Mouse (Mus musculus): Measurements from ENCODE around the gene Abhd4. TPM values are rescaled to one million over a fixed set of nuclear protein-coding genes. Genes with fewer than 3 reads are reported as not detected.

Abhd4 gene
- polyA plus RNA-seq, 1 experiment from 2014 or later, result 81.2 TPM

DNA sequence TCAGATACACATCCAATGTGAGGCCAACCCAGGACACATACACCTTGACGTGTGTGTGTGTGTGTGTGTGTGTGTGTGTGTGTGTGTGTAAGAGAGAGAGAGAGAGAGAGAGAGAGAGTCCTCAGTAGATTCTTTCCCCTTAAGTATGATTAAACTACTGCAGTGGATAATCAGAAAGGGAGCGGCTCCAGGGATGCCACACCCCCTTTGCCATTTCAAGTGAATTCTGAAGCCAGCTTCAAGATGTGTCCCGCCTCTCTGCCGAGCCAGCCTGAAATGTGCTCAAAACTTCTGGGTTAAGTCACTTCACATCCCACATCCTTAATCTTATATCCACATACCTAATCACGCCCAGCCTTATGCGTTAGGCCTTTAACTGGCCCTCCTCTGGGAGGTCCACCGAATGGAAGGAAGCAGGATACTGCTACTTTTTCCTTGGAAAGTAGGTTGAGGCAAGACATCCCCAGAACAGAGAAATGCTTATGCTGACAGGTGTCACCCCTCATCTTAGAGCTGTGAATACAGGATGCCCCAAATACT, 4.2 kb downstream of the Abhd4 start:
- Histone ChIP-seq H3K4me1 (ENCODE audit: insufficient read depth, low read depth, low read length) (peaks cover 15% of the 10 kb centered on the region; the same call in 1 of the 2 replicates), H3K9ac (replicated peaks; ENCODE audit: low read depth) (no peak overlapping the region), H3K4me2 (replicated peaks; ENCODE audit: low read depth, low read length) (peak overlapping the region; percentile 86; the same call in 1 of the 2 replicates), H3K27me3 (replicated peaks; ENCODE audit: insufficient read depth, low read length) (no peaks in the 10 kb centered on the region), H3K9me3 (ENCODE audit: low read length) (no peaks in the 10 kb centered on the region), H3K4me3 (ENCODE audit: low read depth, low read length) (no peak overlapping the region), H3K36me3 (ENCODE audit: insufficient read depth, low read length) (0 out of 2 replicates have a peak, but pooled peaks cover 4% of the 10 kb centered on the region), H3K27ac (ENCODE audit: low read length) (0 out of 2 replicates have a peak overlapping the region, but pooled peaks have one; percentile 81)
- ATAC-seq (no peak), DNase-seq (ENCODE audit: low spot score) (peak; percentile 35)
- TF ChIP-seq EP300 (IDR thresholded peaks at IDR 0.05) (no peak), CTCF (IDR thresholded peaks at IDR 0.05) (no peak)
- WGBS, result 37% methylated on average over 7 of the region's 7 CpGs

DNA sequence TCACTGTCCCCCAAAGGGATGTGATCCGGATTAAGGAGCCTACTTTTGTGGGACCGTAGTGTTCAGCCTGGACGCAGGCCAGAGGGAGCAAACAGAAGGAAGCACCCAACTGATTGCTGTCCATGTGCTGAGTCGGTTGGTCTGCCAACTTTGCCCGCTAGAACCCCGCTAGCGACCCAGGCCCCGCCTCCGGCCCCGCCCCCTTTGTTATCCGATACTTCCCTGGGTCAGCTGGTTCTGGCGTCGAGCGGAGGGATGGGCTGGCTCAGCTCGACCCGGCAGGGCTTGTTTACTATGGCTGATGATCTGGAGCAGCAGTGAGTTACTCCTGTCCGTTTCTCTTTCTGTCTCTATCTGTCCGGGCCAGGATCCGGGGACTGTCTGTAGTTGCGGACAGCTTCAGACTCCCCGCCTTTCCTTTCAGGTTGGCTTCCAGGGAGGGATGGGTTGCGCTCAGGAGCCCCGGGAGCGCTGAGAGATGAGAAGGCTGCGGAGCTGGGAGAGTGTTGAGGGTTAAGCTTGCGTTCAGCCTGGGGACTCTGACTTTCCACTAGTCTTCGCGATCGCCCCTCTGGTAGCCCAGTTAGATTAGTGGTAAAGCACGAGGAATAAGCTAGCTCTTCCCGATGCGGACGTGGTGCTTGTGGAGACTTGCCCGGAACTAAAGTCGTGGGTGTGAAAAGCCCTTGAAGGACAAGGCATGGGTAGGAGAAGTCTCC, 5.2 kb downstream of the Abhd4 start:
- Histone ChIP-seq H3K4me1 (ENCODE audit: insufficient read depth, low read depth, low read length) (peaks cover 15% of the 10 kb centered on the region; the same call in 1 of the 2 replicates), H3K36me3 (ENCODE audit: insufficient read depth, low read length) (peaks cover 11% of the 10 kb centered on the region; the same call in 1 of the 2 replicates), H3K4me2 (replicated peaks; ENCODE audit: low read depth, low read length) (peak overlapping the region; percentile 86), H3K27ac (ENCODE audit: low read length) (peak overlapping the region; percentile 81), H3K9ac (replicated peaks; ENCODE audit: low read depth) (peak overlapping the region; percentile 71), H3K9me3 (ENCODE audit: low read length) (no peaks in the 10 kb centered on the region), H3K27me3 (replicated peaks; ENCODE audit: insufficient read depth, low read length) (no peaks in the 10 kb centered on the region), H3K4me3 (ENCODE audit: low read depth, low read length) (peak overlapping the region; percentile 78)
- DNase-seq (ENCODE audit: low spot score) (peak; percentile 96), ATAC-seq (peak; percentile 97)
- TF ChIP-seq EP300 (IDR thresholded peaks at IDR 0.05) (no peak), CTCF (IDR thresholded peaks at IDR 0.05) (no peak)
- under 1% methylated on average over 35 of the region's 35 CpGs for WGBS

DNA sequence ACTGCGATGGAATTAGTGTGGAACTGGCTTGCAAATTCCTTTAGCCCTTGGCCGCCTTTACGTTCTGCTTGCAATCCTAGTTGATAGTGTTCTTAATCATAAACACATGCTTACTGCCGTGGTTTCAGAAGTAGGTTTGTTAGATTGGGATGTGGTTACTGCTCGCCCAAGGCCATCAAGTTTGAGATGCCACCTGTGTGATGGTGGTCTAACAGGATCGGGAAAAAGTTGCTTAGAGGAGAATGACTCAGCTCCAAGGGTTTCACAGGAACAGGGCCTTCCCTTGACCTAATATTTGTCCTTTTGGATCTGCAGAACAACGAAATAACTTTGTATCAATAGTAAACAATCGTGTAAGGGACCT, 5.7 kb downstream of the Abhd4 start:
- Histone ChIP-seq H3K4me1 (ENCODE audit: insufficient read depth, low read depth, low read length) (peaks cover 15% of the 10 kb centered on the region; the same call in 1 of the 2 replicates), H3K4me2 (replicated peaks; ENCODE audit: low read depth, low read length) (peak overlapping the region; percentile 86), H3K36me3 (ENCODE audit: insufficient read depth, low read length) (peaks cover 11% of the 10 kb centered on the region; the same call in 1 of the 2 replicates), H3K9me3 (ENCODE audit: low read length) (no peaks in the 10 kb centered on the region), H3K9ac (replicated peaks; ENCODE audit: low read depth) (peak overlapping the region; percentile 71), H3K27me3 (replicated peaks; ENCODE audit: insufficient read depth, low read length) (no peaks in the 10 kb centered on the region), H3K27ac (ENCODE audit: low read length) (peak overlapping the region; percentile 81), H3K4me3 (ENCODE audit: low read depth, low read length) (peak overlapping the region; percentile 78)
- TF ChIP-seq EP300 (IDR thresholded peaks at IDR 0.05) (no peak), CTCF (IDR thresholded peaks at IDR 0.05) (no peak)
- 17% methylated on average over 8 of the region's 8 CpGs for whole genome bisulfite sequencing
- ATAC-seq (no peak), DNase-seq (ENCODE audit: low spot score) (no peak)

DNA sequence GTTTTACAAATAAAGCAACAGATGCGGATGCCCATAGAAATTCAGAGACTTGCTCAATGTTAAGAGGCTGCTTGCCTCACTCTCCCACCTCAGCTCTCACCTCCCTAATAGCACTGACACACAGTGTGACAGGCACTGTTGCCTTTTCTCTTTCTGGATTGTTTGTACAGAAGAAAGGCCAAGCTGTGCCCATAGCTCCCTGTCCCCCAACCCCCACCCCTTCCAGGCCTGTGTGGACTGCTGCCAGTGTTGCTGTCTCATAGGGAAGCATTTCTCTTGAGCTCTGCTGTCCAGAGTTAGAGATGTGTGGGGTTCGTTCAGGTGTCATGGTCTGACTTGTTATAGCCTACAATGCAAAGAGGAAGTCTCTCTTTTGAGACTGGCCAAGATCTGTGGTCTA, 6.2 kb downstream of the Abhd4 start:
- peak overlapping the region; percentile 78; the same call in 1 of the 2 replicates for H3K4me3 ChIP-seq (ENCODE audit: low read depth, low read length)
- WGBS, result 56% methylated on average over 2 of the region's 2 CpGs
- peaks cover 15% of the 10 kb centered on the region for H3K36me3 ChIP-seq (ENCODE audit: insufficient read depth, low read length)
- TF ChIP-seq CTCF (IDR thresholded peaks at IDR 0.05), result no peak
- no peak for TF ChIP-seq EP300 (IDR thresholded peaks at IDR 0.05)
- H3K9me3 ChIP-seq (ENCODE audit: low read length), result no peaks in the 10 kb centered on the region
- H3K9ac ChIP-seq (replicated peaks; ENCODE audit: low read depth), result no peak overlapping the region
- peak overlapping the region; percentile 86 for H3K4me2 ChIP-seq (replicated peaks; ENCODE audit: low read depth, low read length)
- no peaks in the 10 kb centered on the region for H3K27me3 ChIP-seq (replicated peaks; ENCODE audit: insufficient read depth, low read length)
- H3K4me1 ChIP-seq (ENCODE audit: insufficient read depth, low read depth, low read length), result peaks cover 15% of the 10 kb centered on the region; the same call in 1 of the 2 replicates
- ATAC-seq (no peak), DNase-seq (ENCODE audit: low spot score) (no peak)
- H3K27ac ChIP-seq (ENCODE audit: low read length), result no peak overlapping the region

DNA sequence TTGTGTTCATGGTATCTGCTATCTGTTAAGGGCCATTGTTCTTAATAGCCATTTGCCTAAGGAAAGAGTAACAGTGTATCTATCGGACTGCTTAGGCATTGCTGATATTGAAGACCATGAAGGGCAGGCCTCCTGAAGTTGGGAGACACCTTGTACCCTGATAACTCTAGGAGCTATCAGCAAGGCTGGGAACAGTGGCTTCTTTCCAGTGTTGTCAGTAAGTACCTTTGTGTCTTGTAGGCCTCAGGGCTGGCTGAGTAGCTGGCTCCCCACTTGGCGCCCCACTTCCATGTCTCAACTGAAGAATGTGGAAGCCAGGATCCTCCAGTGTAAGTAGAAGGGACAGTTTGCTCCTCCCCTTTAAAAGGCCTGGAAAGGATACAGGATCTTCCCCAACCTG, 7.4 kb downstream of the Abhd4 start:
- H3K36me3 ChIP-seq (ENCODE audit: insufficient read depth, low read length), result peaks cover 18% of the 10 kb centered on the region
- DNase-seq (ENCODE audit: low spot score) (no peak), ATAC-seq (no peak)
- H3K4me3 ChIP-seq (ENCODE audit: low read depth, low read length), result no peak overlapping the region
- no peak overlapping the region for H3K4me2 ChIP-seq (replicated peaks; ENCODE audit: low read depth, low read length)
- H3K27ac ChIP-seq (ENCODE audit: low read length), result no peak overlapping the region
- no peaks in the 10 kb centered on the region for H3K9me3 ChIP-seq (ENCODE audit: low read length)
- H3K4me1 ChIP-seq (ENCODE audit: insufficient read depth, low read depth, low read length), result peaks cover 15% of the 10 kb centered on the region; the same call in 1 of the 2 replicates
- 94% methylated on average over 2 of the region's 2 CpGs for WGBS
- H3K9ac ChIP-seq (replicated peaks; ENCODE audit: low read depth), result no peak overlapping the region
- TF ChIP-seq EP300 (IDR thresholded peaks at IDR 0.05) (no peak), CTCF (IDR thresholded peaks at IDR 0.05) (no peak)
- H3K27me3 ChIP-seq (replicated peaks; ENCODE audit: insufficient read depth, low read length), result no peaks in the 10 kb centered on the region

DNA sequence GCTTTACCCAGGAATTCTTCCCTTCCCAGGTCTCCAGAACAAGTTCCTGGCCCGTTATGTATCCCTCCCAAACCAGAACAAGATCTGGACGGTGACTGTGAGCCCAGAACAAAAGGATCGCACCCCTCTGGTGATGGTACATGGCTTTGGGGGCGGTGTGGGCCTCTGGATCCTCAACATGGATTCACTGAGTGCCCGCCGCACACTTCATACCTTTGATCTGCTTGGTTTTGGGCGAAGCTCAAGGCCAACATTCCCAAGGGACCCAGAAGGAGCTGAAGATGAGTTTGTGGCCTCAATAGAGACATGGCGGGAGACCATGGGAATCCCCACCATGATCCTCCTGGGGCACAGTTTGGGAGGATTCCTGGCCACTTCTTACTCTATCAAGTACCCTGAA, 8.6 kb downstream of the Abhd4 start:
- Histone ChIP-seq H3K27me3 (replicated peaks; ENCODE audit: insufficient read depth, low read length) (no peaks in the 10 kb centered on the region), H3K9ac (replicated peaks; ENCODE audit: low read depth) (no peak overlapping the region), H3K36me3 (ENCODE audit: insufficient read depth, low read length) (peaks cover 20% of the 10 kb centered on the region), H3K27ac (ENCODE audit: low read length) (no peak overlapping the region), H3K4me1 (ENCODE audit: insufficient read depth, low read depth, low read length) (peaks cover 15% of the 10 kb centered on the region; the same call in 1 of the 2 replicates), H3K9me3 (ENCODE audit: low read length) (no peaks in the 10 kb centered on the region), H3K4me3 (ENCODE audit: low read depth, low read length) (no peak overlapping the region), H3K4me2 (replicated peaks; ENCODE audit: low read depth, low read length) (no peak overlapping the region)
- 92% methylated on average over 8 of the region's 8 CpGs for WGBS
- no peak for TF ChIP-seq CTCF (IDR thresholded peaks at IDR 0.05)
- TF ChIP-seq EP300 (IDR thresholded peaks at IDR 0.05), result no peak
- DNase-seq (ENCODE audit: low spot score) (no peak), ATAC-seq (no peak)
